Mouse (Mus musculus): ENCODE results near the gene Ivd.

Gene Ivd

DNA sequence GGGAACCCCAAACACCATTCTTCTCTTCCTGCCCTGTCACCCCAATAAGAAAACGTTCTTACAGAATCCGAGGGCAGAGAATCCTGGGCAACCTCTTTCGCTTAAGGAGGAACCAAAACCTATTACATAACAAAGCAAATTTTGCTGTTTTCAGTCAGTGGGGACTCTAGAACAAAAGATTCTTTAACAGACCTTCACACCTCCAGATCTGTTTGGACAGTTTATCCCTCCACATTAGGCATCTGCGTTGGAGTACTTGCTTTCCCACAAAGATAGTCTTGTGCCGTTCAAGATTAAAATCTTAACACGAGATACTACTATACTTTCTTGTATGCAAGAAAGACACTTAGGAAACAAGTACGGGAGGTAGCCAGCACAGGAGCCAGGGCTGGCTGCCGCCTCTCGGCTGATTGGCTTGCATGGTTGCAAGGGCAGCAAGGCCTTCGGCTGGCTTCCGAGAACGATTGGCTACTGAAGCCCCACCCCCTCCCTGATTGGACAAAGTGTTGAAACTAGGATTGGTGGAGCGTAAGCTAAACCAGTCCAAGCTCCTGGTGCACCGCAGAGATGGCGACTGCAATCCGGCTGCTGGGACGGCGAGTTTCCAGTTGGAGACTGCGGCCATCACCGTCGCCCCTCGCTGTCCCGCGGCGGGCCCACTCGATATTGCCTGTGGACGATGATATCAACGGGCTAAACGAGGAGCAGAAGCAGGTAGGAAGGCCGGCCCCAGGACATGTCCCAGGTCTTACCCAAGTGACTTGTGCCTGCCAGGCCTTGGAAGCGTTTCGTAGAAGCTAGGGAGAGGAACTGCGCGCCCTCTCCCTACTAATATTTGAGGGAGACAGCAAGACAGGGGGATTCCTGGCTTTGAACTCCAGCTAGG is at the start of gene Ivd:
Gene Ivd, plus strand, starts transcription at position 501 of the 886 bp plus-strand sequence.
- peak; percentile 91 for DNase-seq (ENCODE audit: extremely low spot score)

DNA sequence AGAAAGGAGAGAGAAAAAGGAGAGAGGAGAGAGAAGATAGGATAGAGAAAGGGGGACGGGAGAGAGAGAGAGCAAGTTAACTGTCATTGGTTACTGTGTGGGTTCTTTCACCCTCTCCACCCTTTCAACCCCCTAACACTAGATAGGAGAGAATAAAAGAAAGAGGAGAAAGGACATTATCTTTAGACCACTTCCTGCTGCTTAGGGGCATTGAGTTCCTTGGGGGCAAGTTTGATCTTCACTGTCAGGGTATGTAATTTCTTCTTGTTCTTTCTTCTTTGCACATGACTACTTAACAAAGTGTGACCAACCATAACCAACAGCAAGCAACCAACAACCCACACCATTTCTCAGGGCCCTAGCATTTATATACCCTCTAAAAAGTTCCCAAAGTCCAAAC is 49.0 kb upstream of the Ivd start:
- DNase-seq (ENCODE audit: extremely low spot score) = no peak

- peak; percentile 91 for DNase-seq (ENCODE audit: extremely low spot score)
Measured at GRCm38 (mm10) chr2:118813981-118814836, 47.5 kb upstream of the Ivd start, which contains the start of gene Knstrn. TSS of gene Knstrn (plus strand) at chr2:118814003.

DNA sequence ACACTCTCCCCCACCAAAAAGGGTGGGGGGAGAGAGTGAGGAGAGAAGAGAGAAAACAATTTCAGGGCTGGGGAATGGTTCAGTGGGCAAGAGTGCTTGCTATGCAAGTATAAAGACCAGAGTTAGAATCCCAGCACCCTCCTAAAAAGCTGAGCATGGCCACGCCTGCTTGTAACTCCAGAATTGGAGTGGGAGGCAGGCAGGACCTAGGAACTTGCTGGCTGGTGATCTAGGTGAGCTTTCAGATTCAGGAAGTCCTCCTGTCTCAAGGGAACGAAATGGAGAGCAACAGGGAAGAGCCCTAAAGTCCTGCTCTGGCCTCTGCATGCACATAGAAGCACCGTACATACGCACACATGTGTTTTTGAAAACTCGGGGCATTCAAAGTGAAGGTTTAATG is 39.0 kb upstream of the Ivd start:
- no peak for DNase-seq (ENCODE audit: extremely low spot score)

GRCm38 (mm10) chr2:118824396-118824795 is 37.4 kb upstream of the Ivd start:
- no peak for DNase-seq (ENCODE audit: extremely low spot score)

GRCm38 (mm10) chr2:118829096-118829495 is 32.7 kb upstream of the Ivd start:
- no peak for DNase-seq (ENCODE audit: extremely low spot score)

DNA sequence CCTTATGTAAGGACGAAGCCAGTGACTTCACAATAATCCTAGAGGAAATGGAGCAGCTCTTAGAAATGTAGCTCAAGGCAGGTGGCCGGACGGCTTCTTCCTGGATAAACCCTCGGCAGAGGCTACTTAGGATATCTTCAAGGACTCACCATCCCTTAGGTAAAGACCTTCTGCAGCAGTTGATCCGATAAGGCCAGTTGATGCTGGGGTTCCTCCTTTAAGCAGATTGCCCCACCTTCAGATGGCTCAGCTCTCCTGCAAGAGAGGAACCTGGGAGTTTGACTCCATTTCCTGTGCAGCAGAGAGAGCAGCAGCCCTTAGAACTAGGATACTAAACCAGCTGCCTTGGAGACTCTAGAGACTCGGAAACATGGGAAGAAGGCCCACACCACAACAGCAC is 27.7 kb upstream of the Ivd start:
- no peak for DNase-seq (ENCODE audit: extremely low spot score)

- DNase-seq (ENCODE audit: extremely low spot score) = no peak
Measured at GRCm38 (mm10) chr2:118835115-118835514, 26.6 kb upstream of the Ivd start.

DNA sequence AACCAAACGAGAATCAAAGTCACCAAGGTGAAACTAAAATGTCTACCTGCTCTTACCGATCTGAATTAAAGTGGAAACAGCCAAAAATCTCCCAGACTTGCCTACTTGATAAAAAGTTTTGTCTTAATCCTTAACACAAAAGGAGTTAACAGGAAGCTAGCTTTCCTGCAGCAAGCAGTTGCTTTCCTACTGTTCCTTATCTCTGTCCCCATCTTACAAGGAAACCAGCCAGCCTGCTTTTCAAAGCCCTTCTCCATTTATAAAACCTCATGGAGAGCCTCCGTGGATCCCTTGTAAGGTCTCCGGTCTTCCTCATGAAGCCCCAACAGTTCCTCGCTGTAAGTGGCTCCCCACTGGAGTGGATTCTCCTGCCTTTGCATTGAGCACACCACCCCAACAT is 23.4 kb upstream of the Ivd start:
- no peak for DNase-seq (ENCODE audit: extremely low spot score)

- DNase-seq (ENCODE audit: extremely low spot score) = no peak
Measured at GRCm38 (mm10) chr2:118841186-118841585, 20.6 kb upstream of the Ivd start.

GRCm38 (mm10) chr2:118841774-118842173 is 20.0 kb upstream of the Ivd start:
- DNase-seq (ENCODE audit: extremely low spot score) = no peak

DNA sequence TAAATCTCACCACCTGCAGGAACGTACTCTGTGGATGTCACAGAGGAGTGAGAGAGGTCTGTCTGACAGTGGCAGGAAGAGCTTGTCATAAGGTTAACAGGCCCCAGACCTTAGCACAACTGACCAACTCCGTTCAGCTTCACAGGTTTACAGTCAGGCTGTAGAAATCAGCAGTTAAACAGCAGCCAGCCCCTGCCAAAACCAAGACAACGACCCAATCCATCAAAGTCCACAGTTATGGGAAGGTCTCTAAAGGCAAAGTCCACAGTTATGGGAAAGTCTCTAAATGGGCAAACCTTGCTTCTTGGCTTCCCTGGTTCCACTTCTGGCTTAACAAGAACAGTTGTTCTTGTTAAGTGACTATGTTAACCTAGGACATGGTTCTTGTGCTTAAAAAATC is 17.3 kb upstream of the Ivd start:
- no peak for DNase-seq (ENCODE audit: extremely low spot score)

- DNase-seq (ENCODE audit: extremely low spot score) = no peak
Measured at GRCm38 (mm10) chr2:118846246-118846645, 15.5 kb upstream of the Ivd start.

- DNase-seq (ENCODE audit: extremely low spot score) = peak; percentile 38
Measured at GRCm38 (mm10) chr2:118851756-118852155, 10.0 kb upstream of the Ivd start.

DNA sequence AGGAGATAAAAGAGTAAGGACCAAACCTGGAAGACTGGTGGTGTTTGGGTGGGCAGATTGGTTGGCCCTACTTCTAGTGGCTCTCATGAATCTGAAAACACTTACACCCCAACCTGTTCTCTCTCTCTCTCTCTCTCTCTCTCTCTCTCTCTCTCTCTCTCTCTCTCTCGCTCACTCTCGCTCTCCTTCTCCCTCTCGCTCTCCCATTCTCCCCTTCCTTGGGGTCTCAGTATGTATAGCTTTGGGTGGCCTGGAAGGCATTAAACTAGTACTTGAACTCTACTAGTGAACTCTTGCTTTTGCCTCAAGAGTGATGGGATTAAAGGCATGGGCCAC is 554 bp downstream of the Ivd start:
- DNase-seq (ENCODE audit: extremely low spot score) = no peak

DNA sequence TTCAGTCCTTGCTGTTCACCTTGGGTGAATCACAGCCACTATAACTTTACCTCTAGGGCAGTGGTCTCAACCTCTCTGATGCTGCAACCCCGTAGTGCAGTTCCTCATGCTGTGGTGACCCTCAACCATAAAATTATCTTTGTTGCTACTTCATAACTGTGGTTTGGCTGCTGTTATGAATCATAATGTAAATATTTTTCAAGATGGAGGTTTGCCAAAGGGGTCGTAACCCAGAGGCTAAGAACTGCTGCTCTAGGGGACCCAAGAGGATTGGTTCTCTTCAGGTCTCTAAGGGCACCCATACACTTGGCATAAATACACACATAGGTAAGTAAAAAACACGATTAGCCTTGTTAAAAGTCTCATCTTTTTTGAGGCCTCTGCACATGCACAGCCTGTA is 8.8 kb downstream of the Ivd start:
- DNase-seq (ENCODE audit: extremely low spot score) = no peak

DNA sequence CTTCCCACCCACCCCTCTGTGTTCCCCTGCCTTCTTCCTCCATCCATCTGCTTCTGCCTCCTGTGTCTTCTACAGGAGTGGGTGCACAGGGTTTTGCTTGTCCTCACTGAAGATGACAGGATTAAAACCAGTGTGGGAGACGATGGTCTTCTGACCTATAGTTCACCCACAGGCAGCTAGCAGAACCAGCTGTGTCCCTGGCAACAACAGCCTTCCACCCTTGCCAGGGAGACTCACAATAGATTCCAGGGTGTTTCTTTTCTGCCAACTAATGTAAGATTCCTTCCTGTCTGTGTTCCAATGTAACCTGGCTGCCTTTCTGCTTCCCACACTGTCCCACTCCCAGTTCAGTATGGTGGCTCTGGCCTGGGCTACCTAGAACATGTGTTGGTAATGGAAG is 9.3 kb downstream of the Ivd start:
- DNase-seq (ENCODE audit: extremely low spot score) = no peak

GRCm38 (mm10) chr2:118873018-118873417 is 11.3 kb downstream of the Ivd start:
- no peak for DNase-seq (ENCODE audit: extremely low spot score)

DNA sequence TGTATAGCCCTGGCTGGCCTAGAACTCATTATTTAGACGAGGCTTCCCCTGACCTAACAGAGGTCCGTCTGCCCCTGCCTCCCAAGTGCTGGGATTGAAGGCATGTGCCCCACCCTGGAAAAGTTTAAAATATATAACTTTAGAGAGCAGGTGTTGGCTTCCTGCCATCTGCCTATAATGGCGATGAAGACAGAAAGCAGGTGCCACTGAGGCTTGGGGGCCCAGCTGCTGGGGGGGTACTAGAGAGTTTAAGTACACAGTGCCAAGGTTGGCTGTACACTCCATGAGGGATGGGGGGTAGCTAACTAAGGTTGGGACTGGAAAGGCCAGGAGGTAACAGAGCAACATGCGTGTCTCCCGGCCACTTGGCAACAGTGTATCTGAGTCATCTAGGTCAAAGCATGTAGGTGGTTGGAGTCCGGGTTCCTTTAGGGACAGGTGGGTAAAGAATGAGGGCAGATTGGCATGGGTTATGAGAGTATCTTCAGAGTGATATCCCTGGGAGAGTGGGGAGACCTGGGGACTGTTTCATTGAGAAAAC is 12.2 kb downstream of the Ivd start:
- no peak for DNase-seq (ENCODE audit: extremely low spot score)

DNA sequence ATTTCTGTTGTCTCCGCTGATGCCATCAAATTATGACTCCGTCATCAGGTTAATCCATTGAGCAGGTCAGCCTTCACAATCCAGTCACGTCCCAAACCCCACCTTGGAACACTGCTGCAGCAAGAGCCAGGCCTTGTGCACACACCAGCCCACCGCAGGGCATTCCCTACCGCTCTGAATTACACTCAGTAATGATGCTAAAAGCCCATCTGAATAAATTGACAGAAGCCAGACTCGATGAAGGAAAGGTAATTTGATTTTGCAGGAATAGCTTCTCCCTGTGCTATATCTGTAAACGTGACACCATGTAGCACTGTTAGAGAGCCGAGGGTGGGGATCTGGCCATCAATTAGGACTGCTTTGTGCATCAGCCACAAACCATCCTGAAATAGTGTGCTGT is 13.6 kb downstream of the Ivd start:
- DNase-seq (ENCODE audit: extremely low spot score) = no peak

DNA sequence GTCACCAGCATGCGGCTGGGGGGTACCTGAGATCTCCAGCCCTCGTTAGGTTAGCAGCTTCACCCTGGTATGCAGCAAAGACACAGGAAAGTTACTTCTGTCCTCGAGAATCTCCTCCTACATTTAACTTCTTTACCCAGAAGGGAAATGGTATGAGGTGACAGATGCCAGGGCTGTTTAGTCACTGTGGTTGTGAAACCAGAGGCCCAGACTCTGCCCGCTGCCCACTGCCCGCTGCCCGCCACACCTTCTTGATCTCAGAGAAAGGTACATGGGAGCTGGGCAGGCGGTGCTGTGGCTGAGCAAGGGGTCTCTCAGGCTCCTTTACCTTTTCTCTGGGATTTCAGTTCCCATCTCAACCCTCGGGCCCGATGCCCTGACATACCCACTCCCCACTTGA is 14.7 kb downstream of the Ivd start:
- no peak for DNase-seq (ENCODE audit: extremely low spot score)

DNA sequence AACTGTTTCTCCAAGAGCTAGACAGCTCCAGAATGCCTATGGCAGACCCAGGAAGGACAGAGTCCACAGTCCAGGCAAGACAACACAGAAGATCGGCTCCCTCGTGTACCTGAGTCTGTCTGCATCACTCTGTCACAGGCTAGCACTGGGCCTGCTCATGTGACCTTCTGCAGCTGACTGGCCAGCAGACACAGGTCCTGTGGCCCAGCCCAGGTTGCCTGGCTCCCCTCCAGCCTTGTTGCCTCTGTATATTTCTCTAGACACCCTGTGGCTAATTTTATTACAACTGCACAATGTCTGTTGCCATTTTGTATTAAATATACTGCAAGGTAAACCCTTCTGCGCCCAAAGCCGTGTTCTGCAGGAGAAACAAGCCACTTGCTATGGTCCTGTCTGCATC is 19.3 kb downstream of the Ivd start:
- no peak for DNase-seq (ENCODE audit: extremely low spot score)

GRCm38 (mm10) chr2:118881956-118882355 is 20.2 kb downstream of the Ivd start:
- DNase-seq (ENCODE audit: extremely low spot score) = no peak
